Mouse (Mus musculus): ENCODE results near the gene Ppp1r11.

DNA sequence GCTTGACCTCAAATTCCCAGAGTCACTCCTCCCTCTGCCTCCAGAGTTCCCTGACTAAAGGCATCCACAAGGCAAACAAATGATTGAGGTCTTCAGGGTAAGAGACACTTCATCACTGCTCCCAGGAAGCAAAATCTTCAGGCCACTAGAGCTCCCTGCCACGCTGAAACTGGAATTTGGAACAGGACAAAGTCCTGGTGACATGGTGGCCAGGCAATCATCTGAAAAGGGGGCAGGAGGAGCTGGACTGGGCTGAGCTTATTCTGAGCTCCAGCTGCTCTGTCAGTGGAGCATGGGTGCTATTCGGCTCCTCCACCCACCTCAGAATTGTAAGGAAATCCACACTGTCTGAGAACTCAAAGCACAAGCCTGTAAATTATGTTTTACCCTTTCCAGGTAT is 39.5 kb downstream of the Ppp1r11 start:
- TF ChIP-seq POLR2A (IDR thresholded peaks at IDR 0.05; ENCODE audit: control insufficient read depth, low read depth, low read length) (no peak), CTCF (IDR thresholded peaks at IDR 0.05; ENCODE audit: control insufficient read depth, insufficient read depth, insufficient replicate concordance, low read depth, low read length) (no peak)
